Mouse (Mus musculus): ENCODE measurements around the gene Arl5a. TPM values are rescaled to one million over a fixed set of nuclear protein-coding genes. Genes with fewer than 3 reads are reported as not detected.

The Arl5a gene
- polyA plus RNA-seq, 1 experiment from 2014 or later = 21.9 TPM

DNA sequence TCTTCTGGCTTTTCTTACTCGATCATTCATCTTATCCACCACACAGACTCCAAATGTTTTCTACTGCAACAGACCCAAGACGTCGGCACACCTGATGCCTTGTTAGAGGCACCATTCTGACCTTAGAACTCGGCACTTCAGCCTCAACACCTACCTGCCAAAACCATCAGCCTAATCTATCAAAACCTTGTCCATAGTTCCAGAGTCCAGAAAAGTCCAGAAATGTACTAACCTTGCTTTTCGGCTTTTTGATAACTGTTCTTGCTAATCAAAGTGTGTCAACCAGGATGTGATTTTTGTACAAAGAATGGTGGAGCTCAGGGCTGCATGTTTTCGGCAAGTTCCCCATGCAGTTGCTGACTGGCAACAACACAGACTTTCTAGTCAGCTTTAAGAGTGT is 50.0 kb downstream of the Arl5a start:
- no peak for TF ChIP-seq CTCF (IDR thresholded peaks at IDR 0.05; ENCODE audit: low read depth)
- no peak for TF ChIP-seq EP300 (IDR thresholded peaks at IDR 0.05; ENCODE audit: low read depth)
- no peak overlapping the region for H3K9ac ChIP-seq (replicated peaks)
- peaks cover 12% of the 10 kb centered on the region; the same call in 1 of the 2 replicates for H3K4me1 ChIP-seq (ENCODE audit: insufficient read depth)
- H3K27ac ChIP-seq (ENCODE audit: low read depth) = no peak overlapping the region
- H3K4me2 ChIP-seq (ENCODE audit: low read depth, low read length) = no peak overlapping the region
- 71% methylated on average over 6 of the region's 6 CpGs for WGBS (ENCODE audit: insufficient replicate concordance)
- no peaks in the 10 kb centered on the region for H3K27me3 ChIP-seq (ENCODE audit: insufficient read depth, low read length)
- no peak for ATAC-seq
- no peak overlapping the region for H3K4me3 ChIP-seq (ENCODE audit: low read depth, low read length)
- DNase-seq = no peak
- H3K9me3 ChIP-seq (ENCODE audit: low read length) = no peaks in the 10 kb centered on the region
- no peaks in the 10 kb centered on the region for H3K36me3 ChIP-seq (replicated peaks; ENCODE audit: insufficient read depth, low read length)

DNA sequence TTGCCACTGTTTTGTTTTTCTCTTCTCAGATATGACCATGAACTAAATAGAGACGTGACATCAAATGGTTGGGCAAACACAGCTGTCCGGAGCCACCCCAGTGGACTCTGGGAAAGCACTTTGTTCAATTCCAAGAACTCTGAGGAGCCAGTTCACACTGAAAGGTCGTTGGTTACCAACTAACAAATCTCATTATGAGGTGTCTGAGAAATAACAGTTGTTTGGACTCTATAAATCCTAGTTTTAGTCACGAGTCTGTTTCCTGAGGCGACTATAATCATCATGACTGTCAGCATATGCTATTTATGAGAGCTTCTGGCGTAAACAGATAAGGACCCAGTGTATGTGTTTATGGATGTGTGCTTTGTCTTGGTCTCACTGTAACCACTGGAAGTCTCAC is 52.2 kb downstream of the Arl5a start:
- no peaks in the 10 kb centered on the region for H3K27me3 ChIP-seq (ENCODE audit: insufficient read depth, low read length)
- H3K9me3 ChIP-seq (ENCODE audit: low read length) = no peaks in the 10 kb centered on the region
- no peak overlapping the region for H3K9ac ChIP-seq (replicated peaks)
- ATAC-seq = peak; percentile 53; the same call in 1 of the 2 replicates
- DNase-seq = no peak
- no peaks in the 10 kb centered on the region for H3K36me3 ChIP-seq (replicated peaks; ENCODE audit: insufficient read depth, low read length)
- no peak overlapping the region for H3K27ac ChIP-seq (ENCODE audit: low read depth)
- TF ChIP-seq EP300 (IDR thresholded peaks at IDR 0.05; ENCODE audit: low read depth) = no peak
- TF ChIP-seq CTCF (IDR thresholded peaks at IDR 0.05; ENCODE audit: low read depth) = no peak
- H3K4me1 ChIP-seq (ENCODE audit: insufficient read depth) = peaks cover 7% of the 10 kb centered on the region; the same call in 1 of the 2 replicates
- no peak overlapping the region for H3K4me2 ChIP-seq (ENCODE audit: low read depth, low read length)
- WGBS (ENCODE audit: insufficient replicate concordance) = 32% methylated on average over 6 of the region's 6 CpGs
- no peak overlapping the region for H3K4me3 ChIP-seq (ENCODE audit: low read depth, low read length)

DNA sequence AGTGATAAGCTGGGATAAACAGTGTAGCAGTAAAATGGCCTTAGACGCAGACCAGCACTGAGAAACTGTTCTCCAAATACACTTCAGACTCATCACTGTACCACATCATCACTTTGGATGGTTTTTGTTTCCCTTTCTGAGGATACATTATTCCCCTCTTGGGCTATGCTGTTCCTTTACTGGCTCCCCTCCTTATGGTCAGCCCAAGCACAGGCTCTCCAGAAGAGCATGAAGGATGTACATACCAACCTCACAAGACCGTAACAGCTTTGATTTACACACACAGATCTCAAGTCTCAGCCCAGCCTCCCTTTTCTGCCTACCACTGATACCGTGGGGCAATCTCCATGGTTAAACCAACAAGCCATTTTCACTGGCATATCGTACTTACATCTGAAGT is 52.6 kb downstream of the Arl5a start:
- Histone ChIP-seq H3K4me1 (ENCODE audit: insufficient read depth) (peaks cover 7% of the 10 kb centered on the region; the same call in 1 of the 2 replicates), H3K27me3 (ENCODE audit: insufficient read depth, low read length) (no peaks in the 10 kb centered on the region), H3K4me3 (ENCODE audit: low read depth, low read length) (no peak overlapping the region), H3K27ac (ENCODE audit: low read depth) (no peak overlapping the region), H3K9me3 (ENCODE audit: low read length) (no peaks in the 10 kb centered on the region), H3K4me2 (ENCODE audit: low read depth, low read length) (no peak overlapping the region), H3K9ac (replicated peaks) (no peak overlapping the region), H3K36me3 (replicated peaks; ENCODE audit: insufficient read depth, low read length) (no peaks in the 10 kb centered on the region)
- DNase-seq = no peak
- ATAC-seq = 0 out of 2 replicates have a peak, but pooled peaks have one; percentile 4
- no peak for TF ChIP-seq EP300 (IDR thresholded peaks at IDR 0.05; ENCODE audit: low read depth)
- TF ChIP-seq CTCF (IDR thresholded peaks at IDR 0.05; ENCODE audit: low read depth) = no peak
- 70% methylated on average over 4 of the region's 4 CpGs for WGBS (ENCODE audit: insufficient replicate concordance)

DNA sequence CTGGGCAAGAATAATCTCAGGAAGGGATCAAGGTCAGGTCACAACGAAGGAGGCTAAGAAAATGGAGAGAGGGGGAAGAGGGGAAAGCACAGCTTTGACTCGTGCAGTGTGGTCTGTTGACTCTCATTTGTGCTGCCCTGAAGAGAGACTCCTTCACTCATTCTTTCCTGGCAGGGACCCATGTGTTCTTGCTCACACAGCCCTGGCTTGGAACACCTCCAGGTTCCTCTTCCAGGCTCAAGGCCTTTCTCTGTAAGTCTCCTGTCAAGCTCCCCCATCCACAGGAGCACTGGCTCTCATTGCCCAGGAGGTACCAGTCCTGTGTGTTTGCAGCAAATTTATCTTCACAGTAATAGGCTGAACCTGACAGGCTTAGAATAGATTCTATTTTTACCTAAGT is 53.6 kb downstream of the Arl5a start:
- ATAC-seq = no peak
- H3K4me2 ChIP-seq (ENCODE audit: low read depth, low read length) = no peak overlapping the region
- H3K9me3 ChIP-seq (ENCODE audit: low read length) = no peaks in the 10 kb centered on the region
- H3K9ac ChIP-seq (replicated peaks) = no peak overlapping the region
- no peak overlapping the region for H3K4me3 ChIP-seq (ENCODE audit: low read depth, low read length)
- TF ChIP-seq CTCF (IDR thresholded peaks at IDR 0.05; ENCODE audit: low read depth) (no peak), EP300 (IDR thresholded peaks at IDR 0.05; ENCODE audit: low read depth) (no peak)
- no peak overlapping the region for H3K27ac ChIP-seq (ENCODE audit: low read depth)
- no peaks in the 10 kb centered on the region for H3K27me3 ChIP-seq (ENCODE audit: insufficient read depth, low read length)
- WGBS (ENCODE audit: insufficient replicate concordance) = 55% methylated on average over 2 of the region's 2 CpGs
- no peak for DNase-seq
- no peaks in the 10 kb centered on the region for H3K36me3 ChIP-seq (replicated peaks; ENCODE audit: insufficient read depth, low read length)
- H3K4me1 ChIP-seq (ENCODE audit: insufficient read depth) = peaks cover 7% of the 10 kb centered on the region; the same call in 1 of the 2 replicates

DNA sequence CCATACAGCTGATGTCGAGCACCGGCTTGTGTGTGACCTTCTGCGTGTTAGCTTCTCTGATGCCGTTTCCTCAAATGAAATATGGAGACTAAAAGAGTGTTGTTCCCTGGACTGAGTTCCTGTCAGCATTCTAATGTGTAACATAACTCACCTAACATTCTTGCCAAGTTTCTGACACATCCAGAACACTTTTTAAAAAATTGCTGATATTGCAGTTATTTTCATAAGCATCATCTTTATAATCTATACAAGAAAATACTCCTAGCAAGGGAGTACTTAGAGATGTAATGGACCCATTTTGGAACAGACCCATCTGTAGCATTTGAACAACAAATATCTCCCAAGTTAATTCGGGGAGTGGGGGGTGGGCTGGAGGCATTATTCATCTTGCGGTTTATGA is 55.1 kb downstream of the Arl5a start:
- TF ChIP-seq CTCF (IDR thresholded peaks at IDR 0.05; ENCODE audit: low read depth) = no peak
- TF ChIP-seq EP300 (IDR thresholded peaks at IDR 0.05; ENCODE audit: low read depth) = no peak
- H3K4me2 ChIP-seq (ENCODE audit: low read depth, low read length) = no peak overlapping the region
- no peaks in the 10 kb centered on the region for H3K36me3 ChIP-seq (replicated peaks; ENCODE audit: insufficient read depth, low read length)
- H3K4me3 ChIP-seq (ENCODE audit: low read depth, low read length) = no peak overlapping the region
- ATAC-seq (no peak), DNase-seq (no peak)
- H3K27me3 ChIP-seq (ENCODE audit: insufficient read depth, low read length) = no peaks in the 10 kb centered on the region
- H3K4me1 ChIP-seq (ENCODE audit: insufficient read depth) = peaks cover 7% of the 10 kb centered on the region; the same call in 1 of the 2 replicates
- H3K9me3 ChIP-seq (ENCODE audit: low read length) = no peaks in the 10 kb centered on the region
- WGBS (ENCODE audit: insufficient replicate concordance) = 84% methylated on average over 6 of the region's 6 CpGs
- no peak overlapping the region for H3K9ac ChIP-seq (replicated peaks)
- H3K27ac ChIP-seq (ENCODE audit: low read depth) = no peak overlapping the region

DNA sequence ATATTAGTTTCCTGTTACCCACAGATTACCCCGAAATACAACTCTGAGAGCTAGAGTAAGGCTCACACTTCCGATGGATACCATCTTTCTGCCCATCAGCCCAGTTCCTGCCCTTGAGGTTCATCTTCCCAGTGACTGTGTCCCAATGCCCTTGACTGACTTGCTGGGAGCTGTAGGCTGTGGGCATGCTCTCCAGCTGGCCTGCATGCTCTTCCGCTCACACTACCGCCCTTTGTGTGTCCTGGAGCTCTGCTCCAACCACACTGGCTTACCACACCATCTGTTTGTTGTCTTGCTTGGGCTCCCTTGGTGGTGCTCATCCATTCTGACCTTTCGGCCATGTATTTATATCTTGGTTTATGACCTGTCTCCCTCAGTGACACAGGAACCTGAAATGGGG is 57.0 kb downstream of the Arl5a start:
- H3K27ac ChIP-seq (ENCODE audit: low read depth) = no peak overlapping the region
- peaks cover 6% of the 10 kb centered on the region; the same call in 1 of the 2 replicates for H3K4me1 ChIP-seq (ENCODE audit: insufficient read depth)
- no peak for DNase-seq
- H3K9ac ChIP-seq (replicated peaks) = no peak overlapping the region
- 74% methylated on average over 5 of the region's 5 CpGs for WGBS (ENCODE audit: insufficient replicate concordance)
- H3K36me3 ChIP-seq (replicated peaks; ENCODE audit: insufficient read depth, low read length) = no peaks in the 10 kb centered on the region
- no peaks in the 10 kb centered on the region for H3K27me3 ChIP-seq (ENCODE audit: insufficient read depth, low read length)
- no peak for TF ChIP-seq CTCF (IDR thresholded peaks at IDR 0.05; ENCODE audit: low read depth)
- TF ChIP-seq EP300 (IDR thresholded peaks at IDR 0.05; ENCODE audit: low read depth) = no peak
- H3K9me3 ChIP-seq (ENCODE audit: low read length) = no peaks in the 10 kb centered on the region
- no peak overlapping the region for H3K4me2 ChIP-seq (ENCODE audit: low read depth, low read length)
- H3K4me3 ChIP-seq (ENCODE audit: low read depth, low read length) = no peak overlapping the region
- ATAC-seq = no peak

DNA sequence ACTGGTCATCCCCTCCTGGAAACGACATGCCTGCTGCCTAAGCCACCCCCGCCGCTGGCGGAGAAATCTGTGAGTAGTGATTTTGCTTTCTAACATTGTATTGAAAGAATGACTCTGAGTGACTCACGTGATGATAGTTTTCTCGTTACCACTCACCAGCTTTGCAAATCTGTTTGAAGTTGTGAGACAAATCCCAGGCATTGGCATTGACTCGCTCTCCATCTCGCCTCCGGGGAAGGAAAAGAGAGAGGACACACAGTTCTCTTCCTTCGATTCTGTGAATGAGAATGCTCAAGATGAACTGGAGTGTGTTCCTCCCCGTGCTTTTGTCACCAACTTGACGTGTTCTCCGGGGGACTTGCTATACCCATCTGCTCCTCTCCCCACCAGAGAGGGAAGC is 57.5 kb downstream of the Arl5a start:
- no peak overlapping the region for H3K9ac ChIP-seq (replicated peaks)
- DNase-seq = no peak
- H3K27ac ChIP-seq (ENCODE audit: low read depth) = no peak overlapping the region
- no peak for ATAC-seq
- peaks cover 2% of the 10 kb centered on the region; the same call in 1 of the 2 replicates for H3K4me1 ChIP-seq (ENCODE audit: insufficient read depth)
- H3K27me3 ChIP-seq (ENCODE audit: insufficient read depth, low read length) = no peaks in the 10 kb centered on the region
- no peaks in the 10 kb centered on the region for H3K36me3 ChIP-seq (replicated peaks; ENCODE audit: insufficient read depth, low read length)
- H3K4me3 ChIP-seq (ENCODE audit: low read depth, low read length) = no peak overlapping the region
- WGBS (ENCODE audit: insufficient replicate concordance) = 63% methylated on average over 13 of the region's 13 CpGs
- no peak overlapping the region for H3K4me2 ChIP-seq (ENCODE audit: low read depth, low read length)
- H3K9me3 ChIP-seq (ENCODE audit: low read length) = no peaks in the 10 kb centered on the region
- TF ChIP-seq CTCF (IDR thresholded peaks at IDR 0.05; ENCODE audit: low read depth) = no peak
- TF ChIP-seq EP300 (IDR thresholded peaks at IDR 0.05; ENCODE audit: low read depth) = no peak
